19 mouse cellular contexts compared by ENCODE assay signal in the genomic region with DNA sequence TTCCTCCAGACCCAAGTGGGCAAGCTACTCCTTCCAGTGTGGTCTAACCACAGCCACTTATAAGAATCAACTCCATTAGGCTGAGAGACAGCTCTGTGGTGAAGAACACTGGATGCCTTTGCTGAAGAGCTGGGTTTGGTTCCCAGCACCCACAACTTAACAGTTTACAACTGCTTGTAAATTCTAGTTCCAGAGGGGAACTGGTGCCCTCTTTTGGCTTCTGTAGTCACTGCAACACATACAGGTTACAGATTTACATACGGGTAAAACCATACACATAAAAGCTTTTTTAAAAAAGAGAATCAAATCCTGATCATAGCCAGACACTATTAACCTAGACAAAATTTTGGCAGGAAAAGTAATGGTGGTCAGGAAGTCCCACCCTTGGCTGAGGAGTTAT. TPM values are rescaled to one million over a fixed set of nuclear protein-coding genes. Genes with fewer than 3 reads are reported as not detected.
DNase-seq lines count a peak whose midpoint lies in the region; ATAC-seq and TF ChIP-seq lines count a peak whose summit lies in the region.
"Had no signal": no experiment of that assay in that cellular context is flagged by ENCODE, and none has a peak within 500 bp of the region (broad histone marks: within the 10 kb centered on the region; RNA-seq: fewer than 3 reads in every experiment).

No protein-coding gene starts in this region.

- ATAC-seq in midbrain, embryonic 11.5 days (ENCODE audit: low FRiP score): no peak
- no peak for ATAC-seq in midbrain, embryonic 15.5 days (replicated peaks)
- ATAC-seq: forebrain, embryonic 14.5 days; liver, embryonic 12.5 days had no signal

- no peak for DNase-seq in heart, adult 2 months
- DNase-seq in heart, adult 18-20 months: no peak
- DNase-seq in midbrain, embryonic 11.5 days (ENCODE audit: low spot score, missing footprints): peak; percentile 56
- DNase-seq in ES-E14 (ENCODE audit: low read depth, low spot score): peak; percentile 13
- peak; percentile 42 for DNase-seq in splenic B cell, adult 2 months (ENCODE audit: low read depth, low spot score)
- no peak for DNase-seq in urinary bladder, postnatal 14 days (ENCODE audit: low spot score)
- no peak for DNase-seq in spleen, adult 12 weeks (ENCODE audit: low spot score)
- DNase-seq: adrenal gland, adult 8-10 months; cerebellum, adult 11 months; cerebellum, postnatal 36 days; heart, postnatal 4 days; kidney, adult 9 months had no signal

- no peaks in the 10 kb centered on the region; the same call in 1 of the 2 replicates for H3K9me3 ChIP-seq in midbrain, embryonic 11.5 days (ENCODE audit: control insufficient read depth, low read length)
- no peaks in the 10 kb centered on the region for H3K9me3 ChIP-seq in midbrain, embryonic 15.5 days
- H3K9me3 ChIP-seq in ES-E14 (ENCODE audit: control insufficient read depth, insufficient read depth, low read depth, low read length): no peaks in the 10 kb centered on the region
- H3K9me3 ChIP-seq: heart, embryonic 13.5 days; liver, embryonic 12.5 days; lung, embryonic 15.5 days; neural tube, embryonic 12.5 days had no signal

- no peak overlapping the region for H3K27ac ChIP-seq in heart, adult 2 months
- no peak overlapping the region for H3K27ac ChIP-seq in midbrain, embryonic 11.5 days (ENCODE audit: low read depth, low read length)
- H3K27ac ChIP-seq in midbrain, embryonic 15.5 days: no peak overlapping the region
- no peak overlapping the region for H3K27ac ChIP-seq in ES-E14 (ENCODE audit: insufficient read depth, low read depth, low read length, poor library complexity, severe bottlenecking)
- H3K27ac ChIP-seq: heart, embryonic 13.5 days; liver, embryonic 12.5 days; lung, embryonic 15.5 days; neural tube, embryonic 12.5 days had no signal

- peak; percentile 60 for TF ChIP-seq CTCF in heart, adult 2 months (IDR thresholded peaks at IDR 0.05)

- H3K9ac ChIP-seq in heart, adult 2 months (ENCODE audit: low read depth, low read length): no peak overlapping the region
- no peak overlapping the region for H3K9ac ChIP-seq in midbrain, embryonic 11.5 days (ENCODE audit: low read length)
- no peak overlapping the region for H3K9ac ChIP-seq in midbrain, embryonic 15.5 days
- H3K9ac ChIP-seq in ES-E14 (ENCODE audit: insufficient read depth, low read depth, low read length, poor library complexity, severe bottlenecking): no peak overlapping the region
- H3K9ac ChIP-seq: heart, embryonic 13.5 days; liver, embryonic 12.5 days; lung, embryonic 15.5 days; neural tube, embryonic 12.5 days had no signal

- no peaks in the 10 kb centered on the region for H3K27me3 ChIP-seq in heart, adult 2 months (ENCODE audit: control insufficient read depth, insufficient read depth, low read length)
- no peaks in the 10 kb centered on the region for H3K27me3 ChIP-seq in midbrain, embryonic 11.5 days (ENCODE audit: control insufficient read depth, insufficient read depth, low read length)
- no peaks in the 10 kb centered on the region for H3K27me3 ChIP-seq in midbrain, embryonic 15.5 days (replicated peaks)
- H3K27me3 ChIP-seq in splenic B cell, adult 2 months (ENCODE audit: control insufficient read depth, insufficient read depth, low read length, poor library complexity, severe bottlenecking): no peaks in the 10 kb centered on the region
- H3K27me3 ChIP-seq: heart, embryonic 13.5 days; liver, embryonic 12.5 days; lung, embryonic 15.5 days; neural tube, embryonic 12.5 days had no signal

- H3K4me3 ChIP-seq in heart, adult 2 months: no peak overlapping the region
- no peak overlapping the region for H3K4me3 ChIP-seq in midbrain, embryonic 11.5 days (ENCODE audit: low read depth, low read length)
- no peak overlapping the region for H3K4me3 ChIP-seq in midbrain, embryonic 15.5 days
- H3K4me3 ChIP-seq in ES-E14 (ENCODE audit: insufficient read depth in 1 of 2, low read depth in 1 of 2, low read length in 2 of 2, poor library complexity in 1 of 2, severe bottlenecking in 1 of 2): no peak overlapping the region
- H3K4me3 ChIP-seq: erythroblast, embryonic 14.5 days; heart, embryonic 13.5 days; liver, embryonic 12.5 days; lung, embryonic 15.5 days; neural tube, embryonic 12.5 days had no signal

- H3K36me3 ChIP-seq in heart, adult 2 months (ENCODE audit: control insufficient read depth, insufficient read depth, low read length): no peaks in the 10 kb centered on the region
- no peaks in the 10 kb centered on the region for H3K36me3 ChIP-seq in midbrain, embryonic 11.5 days (ENCODE audit: control insufficient read depth, insufficient read depth, low read length)
- no peaks in the 10 kb centered on the region for H3K36me3 ChIP-seq in midbrain, embryonic 15.5 days (replicated peaks)
- no peaks in the 10 kb centered on the region for H3K36me3 ChIP-seq in ES-E14 (ENCODE audit: control insufficient read depth, insufficient read depth, low read length, poor library complexity, severe bottlenecking)
- H3K36me3 ChIP-seq in splenic B cell, adult 2 months (ENCODE audit: control insufficient read depth, insufficient read depth, low read length, poor library complexity, severe bottlenecking): no peaks in the 10 kb centered on the region
- H3K36me3 ChIP-seq: liver, embryonic 12.5 days; lung, embryonic 15.5 days; neural tube, embryonic 12.5 days had no signal

- no peak overlapping the region for H3K4me2 ChIP-seq in midbrain, embryonic 11.5 days
- H3K4me2 ChIP-seq in midbrain, embryonic 15.5 days: no peak overlapping the region
- H3K4me2 ChIP-seq: heart, embryonic 13.5 days; liver, embryonic 12.5 days; lung, embryonic 15.5 days; neural tube, embryonic 12.5 days had no signal

- no peak for TF ChIP-seq POLR2A in heart, adult 2 months (IDR thresholded peaks at IDR 0.05; ENCODE audit: insufficient read depth, low read depth, low read length)

- in situ Hi-C loops in ES-E14 (cut with MboI; ENCODE audit: low sequenced_read_pairs in 2 of 2, unreplicated experiment in 2 of 2): loop anchor here in 1 of 2 experiments (25.0 kb wide), 1 partner anchor 746 kb away; no protein-coding TSS in a partner anchor

- intact Hi-C loops in heart, adult 2 months (cut with DNase I): loop anchor here (10.0 kb wide), 1 partner anchor 439 kb away; no protein-coding TSS in a partner anchor

- no peaks in the 10 kb centered on the region for H3K79me2 ChIP-seq in heart, adult 2 months (replicated peaks; ENCODE audit: control insufficient read depth, insufficient read depth, low read length)

- H3K4me1 ChIP-seq in heart, adult 2 months (ENCODE audit: control insufficient read depth, insufficient read depth, low read length): no peaks in the 10 kb centered on the region
- 0 out of 2 replicates have a peak, but pooled peaks cover 5% of the 10 kb centered on the region for H3K4me1 ChIP-seq in midbrain, embryonic 11.5 days (ENCODE audit: control insufficient read depth, insufficient read depth, low read length)
- H3K4me1 ChIP-seq in midbrain, embryonic 15.5 days: peaks cover 17% of the 10 kb centered on the region
- H3K4me1 ChIP-seq in ES-E14 (ENCODE audit: control insufficient read depth in 2 of 2, insufficient read depth in 2 of 2, low read length in 2 of 2, poor library complexity in 1 of 2): no peaks in the 10 kb centered on the region
- H3K4me1 ChIP-seq: heart, embryonic 13.5 days; liver, embryonic 12.5 days; lung, embryonic 15.5 days had no signal

- 98% methylated on average over 1 of the region's 1 CpGs for WGBS in heart, adult 2 months
- WGBS in midbrain, embryonic 11.5 days: 97% methylated on average over 1 of the region's 1 CpGs
- WGBS in midbrain, embryonic 15.5 days: 100% methylated on average over 1 of the region's 1 CpGs

- no peak for TF ChIP-seq EP300 in heart, adult 2 months (IDR thresholded peaks at IDR 0.05; ENCODE audit: insufficient read depth, low read depth, low read length)

TF ChIP-seq in ES-E14, 5 proteins besides CTCF, POLR2A, EP300 and RAD21:
- TF ChIP-seq CHD2 (IDR thresholded peaks at IDR 0.05; ENCODE audit: low read depth, low read length): no peak
- no peak for TF ChIP-seq HCFC1 (IDR thresholded peaks at IDR 0.05; ENCODE audit: borderline replicate concordance, insufficient read depth, low read length)
- TF ChIP-seq ZC3H11A (IDR thresholded peaks at IDR 0.05; ENCODE audit: borderline replicate concordance, low read depth, low read length): no peak
- no peak for TF ChIP-seq MAFK (IDR thresholded peaks at IDR 0.05; ENCODE audit: insufficient read depth, low read depth, low read length)
- no peak for TF ChIP-seq ZNF384 (IDR thresholded peaks at IDR 0.05; ENCODE audit: low read depth, low read length)

RNA-seq across cellular contexts. Expression of a gene that starts 50.8 kb away (rescaled TPM):
- total RNA-seq in heart, adult 2 months (2021): under 1 TPM in 1 of 2 experiments, not detected in 1; 0.13 TPM
- 0.06 TPM in 1 of 2 replicates, not detected in the other for polyA plus RNA-seq in heart, adult 2 months (2012; rRNA removed)
- total RNA-seq in heart, adult 18-20 months (2021): not detected
- 23.8 and 24.6 TPM in 2 replicates for polyA plus RNA-seq in midbrain, embryonic 11.5 days (2014; fragmentation: Nextera tagmentation; extraction: Ambion mirVana)
- polyA plus RNA-seq in midbrain, embryonic 15.5 days (2015; fragmentation: Nextera tagmentation; extraction: Ambion mirVana): 4.1 and 4.8 TPM in 2 replicates
- total RNA-seq in ES-E14 (2012; rRNA removed): 2.9 and 3.6 TPM in 2 replicates

RNA-seq across cellular contexts. Expression of a gene that starts 50.8 kb away (rescaled TPM):
- 1 to 10 TPM; 7.9 to 9.6 TPM for total RNA-seq in heart, adult 2 months (2021)
- polyA plus RNA-seq in heart, adult 2 months (2012; rRNA removed): 7.3 and 10.3 TPM in 2 replicates
- total RNA-seq in heart, adult 18-20 months (2021): 10 to 100 TPM in 1 of 2 experiments, 1 to 10 TPM in 1; 8.8 to 10.5 TPM
- polyA plus RNA-seq in midbrain, embryonic 11.5 days (2014; fragmentation: Nextera tagmentation; extraction: Ambion mirVana): 78.3 and 81.9 TPM in 2 replicates
- polyA plus RNA-seq in midbrain, embryonic 15.5 days (2015; fragmentation: Nextera tagmentation; extraction: Ambion mirVana): 53.0 and 56.2 TPM in 2 replicates
- 27.5 and 34.6 TPM in 2 replicates for total RNA-seq in ES-E14 (2012; rRNA removed)

Comparison
In these comparisons a context has a peak if more than half of its experiments do, and no peak if none do; other contexts are left out.
1. DNase-seq: peak in midbrain, embryonic 11.5 days (single experiment), ES-E14 (single experiment) and splenic B cell, adult 2 months (single experiment); none in heart, adult 2 months (0 of 2), heart, adult 18-20 months (0 of 2), urinary bladder, postnatal 14 days (single experiment) and spleen, adult 12 weeks (single experiment).